8 mouse cellular contexts compared by ENCODE assay signal in the genomic region with DNA sequence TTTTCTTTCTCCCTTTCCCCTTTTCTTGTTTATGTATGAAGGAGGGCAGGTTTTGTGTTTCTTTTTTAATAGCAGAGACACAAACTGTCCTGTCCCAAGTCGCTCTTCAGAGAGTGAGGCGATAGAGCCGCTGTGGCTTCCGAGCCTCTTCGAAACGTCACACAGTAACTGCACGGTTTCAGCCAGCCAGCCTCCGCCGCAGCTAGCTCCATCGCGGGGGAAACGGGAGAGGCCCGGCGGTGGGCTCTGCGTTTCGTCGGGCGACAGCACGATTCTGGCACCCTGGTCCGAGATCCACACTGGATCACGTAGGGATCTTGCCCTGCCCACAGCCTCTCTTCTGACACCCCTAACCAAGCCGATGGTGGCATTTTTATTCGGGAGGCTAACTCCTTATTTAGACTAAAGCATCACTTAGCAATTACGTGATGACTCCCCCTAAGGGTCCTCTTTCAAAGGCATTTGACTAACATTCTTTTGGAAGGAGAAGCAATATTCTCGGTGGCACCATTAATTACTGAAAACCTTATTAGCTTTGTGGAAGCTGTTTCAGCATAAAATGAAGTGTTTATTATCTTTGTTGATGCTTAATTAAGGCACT. TPM values are rescaled to one million over a fixed set of nuclear protein-coding genes. Genes with fewer than 3 reads are reported as not detected.
A peak's percentile ranks its signal among the peaks of the same experiment; 100 is the strongest.
DNase-seq lines count a peak whose midpoint lies in the region; ATAC-seq and TF ChIP-seq lines count a peak whose summit lies in the region.

No protein-coding gene starts in this region.

- peak overlapping the region; percentile 69 for H3K9ac ChIP-seq in kidney, embryonic 14.5 days (ENCODE audit: low read depth, low read length)
- peak overlapping the region; percentile 81 for H3K9ac ChIP-seq in liver, embryonic 13.5 days
- H3K9ac ChIP-seq in midbrain, postnatal 0 days (replicated peaks; ENCODE audit: low read length, poor library complexity, severe bottlenecking): peak overlapping the region; percentile 71
- H3K9ac ChIP-seq in stomach, postnatal 0 days (ENCODE audit: low read length): peak overlapping the region; percentile 85

- peak overlapping the region; percentile 82 for H3K27ac ChIP-seq in kidney, embryonic 14.5 days (ENCODE audit: low read depth, low read length)
- H3K27ac ChIP-seq in liver, embryonic 13.5 days: peak overlapping the region; percentile 71
- H3K27ac ChIP-seq in midbrain, postnatal 0 days (ENCODE audit: low read depth, low read length): peak overlapping the region; percentile 76
- H3K27ac ChIP-seq in stomach, postnatal 0 days (replicated peaks): peak overlapping the region; percentile 95

- no peaks in the 10 kb centered on the region for H3K27me3 ChIP-seq in kidney, embryonic 14.5 days (ENCODE audit: control insufficient read depth, insufficient read depth, low read length)
- no peaks in the 10 kb centered on the region for H3K27me3 ChIP-seq in liver, embryonic 13.5 days
- H3K27me3 ChIP-seq in midbrain, postnatal 0 days (ENCODE audit: insufficient read depth, low read length): no peaks in the 10 kb centered on the region
- no peaks in the 10 kb centered on the region for H3K27me3 ChIP-seq in stomach, postnatal 0 days (ENCODE audit: control insufficient read depth, insufficient read depth, low read length)

- H3K4me1 ChIP-seq in kidney, embryonic 14.5 days (ENCODE audit: control insufficient read depth, insufficient read depth, low read length): peaks cover 8% of the 10 kb centered on the region
- peaks cover 21% of the 10 kb centered on the region for H3K4me1 ChIP-seq in liver, embryonic 13.5 days (replicated peaks)
- H3K4me1 ChIP-seq in midbrain, postnatal 0 days (ENCODE audit: insufficient read depth, low read length): peaks cover 5% of the 10 kb centered on the region; the same call in 1 of the 2 replicates
- 0 out of 2 replicates have a peak, but pooled peaks cover 3% of the 10 kb centered on the region for H3K4me1 ChIP-seq in stomach, postnatal 0 days (replicated peaks; ENCODE audit: control insufficient read depth, insufficient read depth)

- ATAC-seq in kidney, embryonic 14.5 days (ENCODE audit: low FRiP score, low TSS enrichment): peak; percentile 50
- peak; percentile 32 for ATAC-seq in liver, embryonic 13.5 days (ENCODE audit: low read depth)
- ATAC-seq in midbrain, postnatal 0 days (ENCODE audit: low FRiP score): 0 out of 2 replicates have a peak, but pooled peaks have one; percentile 51
- ATAC-seq in stomach, postnatal 0 days (ENCODE audit: low FRiP score, low TSS enrichment): peak; percentile 18; the same call in 1 of the 2 replicates

- H3K36me3 ChIP-seq in kidney, embryonic 14.5 days (ENCODE audit: control insufficient read depth, insufficient read depth, low read length): no peaks in the 10 kb centered on the region
- H3K36me3 ChIP-seq in liver, embryonic 13.5 days: peaks cover 5% of the 10 kb centered on the region
- peaks cover 4% of the 10 kb centered on the region; the same call in 1 of the 2 replicates for H3K36me3 ChIP-seq in midbrain, postnatal 0 days (ENCODE audit: insufficient read depth, low read length)
- H3K36me3 ChIP-seq in stomach, postnatal 0 days (ENCODE audit: control insufficient read depth, insufficient read depth, low read length): 0 out of 2 replicates have a peak, but pooled peaks cover 3% of the 10 kb centered on the region

- WGBS in kidney, embryonic 14.5 days: under 1% methylated on average over 25 of the region's 25 CpGs
- under 1% methylated on average over 25 of the region's 25 CpGs for WGBS in liver, embryonic 13.5 days (ENCODE audit: insufficient replicate concordance)
- 0% methylated on average over 25 of the region's 25 CpGs for WGBS in midbrain, postnatal 0 days
- WGBS in stomach, postnatal 0 days: 0% methylated on average over 25 of the region's 25 CpGs

- no peaks in the 10 kb centered on the region for H3K9me3 ChIP-seq in kidney, embryonic 14.5 days (ENCODE audit: control insufficient read depth, low read length)
- H3K9me3 ChIP-seq in liver, embryonic 13.5 days (replicated peaks): no peaks in the 10 kb centered on the region
- H3K9me3 ChIP-seq in midbrain, postnatal 0 days (ENCODE audit: low read length): no peaks in the 10 kb centered on the region
- H3K9me3 ChIP-seq in stomach, postnatal 0 days (ENCODE audit: control insufficient read depth, low read length): no peaks in the 10 kb centered on the region

- DNase-seq in kidney, adult 11 months: no peak
- peak; percentile 66 for DNase-seq in embryo, embryonic 10.5 days (ENCODE audit: low spot score)
- DNase-seq in gastrocnemius, postnatal 4 days (ENCODE audit: low spot score in 2 of 2): peak; percentile 33 to 54
- peak; percentile 51 for DNase-seq in kidney, postnatal 14 days
- peak; percentile 31 for DNase-seq in liver, embryonic 13.5 days
- peak; percentile 47 for DNase-seq in midbrain, postnatal 0 days (ENCODE audit: low spot score)
- peak; percentile 53 for DNase-seq in stomach, postnatal 0 days (ENCODE audit: low spot score)

- TF ChIP-seq CTCF in midbrain, postnatal 0 days (IDR thresholded peaks at IDR 0.05): no peak
- 0 out of 2 replicates have a peak, but pooled peaks have one; percentile 0 for TF ChIP-seq CTCF in stomach, postnatal 0 days (IDR thresholded peaks at IDR 0.05; ENCODE audit: low read depth)

- H3K4me2 ChIP-seq in kidney, embryonic 14.5 days (replicated peaks; ENCODE audit: low read depth, low read length): peak overlapping the region; percentile 73
- H3K4me2 ChIP-seq in liver, embryonic 13.5 days: peak overlapping the region; percentile 86
- peak overlapping the region; percentile 72 for H3K4me2 ChIP-seq in midbrain, postnatal 0 days (ENCODE audit: low read depth, low read length, poor library complexity, severe bottlenecking)
- peak overlapping the region; percentile 60 for H3K4me2 ChIP-seq in stomach, postnatal 0 days (replicated peaks; ENCODE audit: low read depth)

- H3K4me3 ChIP-seq in kidney, embryonic 14.5 days (ENCODE audit: low read length): peak overlapping the region; percentile 71
- H3K4me3 ChIP-seq in liver, embryonic 13.5 days (replicated peaks): peak overlapping the region; percentile 70
- H3K4me3 ChIP-seq in midbrain, postnatal 0 days (ENCODE audit: low read depth, low read length): peak overlapping the region; percentile 62
- peak overlapping the region; percentile 79 for H3K4me3 ChIP-seq in stomach, postnatal 0 days (ENCODE audit: low read depth, low read length)

- TF ChIP-seq EP300 in stomach, postnatal 0 days (optimal IDR thresholded peaks at IDR 0.05): no peak

RNA-seq across cellular contexts. Expression of gene Rnft1, which starts 0.6 kb away (rescaled TPM):
- 33.0 and 39.0 TPM in 2 replicates for polyA plus RNA-seq in kidney, embryonic 14.5 days (2014; fragmentation: Nextera tagmentation; extraction: Ambion mirVana)
- total RNA-seq in gastrocnemius, postnatal 4 days (2021): 10 to 100 TPM; 38.1 to 40.2 TPM
- polyA plus RNA-seq in liver, embryonic 13.5 days (2015; fragmentation: Nextera tagmentation; extraction: Ambion mirVana): 17.8 and 22.6 TPM in 2 replicates
- total RNA-seq in midbrain, postnatal 0 days (2014; rRNA removed): 6.2 and 9.3 TPM in 2 replicates
- 9.7 and 11.6 TPM in 2 replicates for polyA plus RNA-seq in midbrain, postnatal 0 days (2015; fragmentation: Nextera tagmentation; extraction: Ambion mirVana)
- 58.2 and 60.8 TPM in 2 replicates for polyA plus RNA-seq in stomach, postnatal 0 days (2015; fragmentation: Nextera tagmentation; extraction: Ambion mirVana)

RNA-seq across cellular contexts. Expression of gene Rps6kb1, which starts 59.6 kb away (rescaled TPM):
- 46.0 and 56.1 TPM in 2 replicates for polyA plus RNA-seq in kidney, embryonic 14.5 days (2014; fragmentation: Nextera tagmentation; extraction: Ambion mirVana)
- total RNA-seq in gastrocnemius, postnatal 4 days (2021): 10 to 100 TPM; 50.5 to 56.8 TPM
- polyA plus RNA-seq in liver, embryonic 13.5 days (2015; fragmentation: Nextera tagmentation; extraction: Ambion mirVana): 30.5 and 34.4 TPM in 2 replicates
- total RNA-seq in midbrain, postnatal 0 days (2014; rRNA removed): 35.6 and 47.9 TPM in 2 replicates
- 53.7 and 59.6 TPM in 2 replicates for polyA plus RNA-seq in midbrain, postnatal 0 days (2015; fragmentation: Nextera tagmentation; extraction: Ambion mirVana)
- polyA plus RNA-seq in stomach, postnatal 0 days (2015; fragmentation: Nextera tagmentation; extraction: Ambion mirVana): 40.7 and 42.3 TPM in 2 replicates

RNA-seq across cellular contexts. Expression of gene Tubd1, which starts 59.8 kb away (rescaled TPM):
- polyA plus RNA-seq in kidney, embryonic 14.5 days (2014; fragmentation: Nextera tagmentation; extraction: Ambion mirVana): 11.3 and 13.4 TPM in 2 replicates
- total RNA-seq in gastrocnemius, postnatal 4 days (2021): 1 to 10 TPM; 5.0 to 5.2 TPM
- 13.2 and 13.6 TPM in 2 replicates for polyA plus RNA-seq in liver, embryonic 13.5 days (2015; fragmentation: Nextera tagmentation; extraction: Ambion mirVana)
- total RNA-seq in midbrain, postnatal 0 days (2014; rRNA removed): 1.7 and 2.7 TPM in 2 replicates
- 4.5 and 5.0 TPM in 2 replicates for polyA plus RNA-seq in midbrain, postnatal 0 days (2015; fragmentation: Nextera tagmentation; extraction: Ambion mirVana)
- 7.6 and 7.8 TPM in 2 replicates for polyA plus RNA-seq in stomach, postnatal 0 days (2015; fragmentation: Nextera tagmentation; extraction: Ambion mirVana)
